Mouse (Mus musculus) cortical plate, adult 2 months (tissue): ENCODE results near the gene Sec63.

ENCODE experiments used
- CTCF ChIP-seq: fragments of 200-500 bp; IDR thresholded peaks from 2 replicates; pipeline ENCODE4 v1.5.1; 2011; ENCODE audit warnings: mild to moderate bottlenecking, control low read depth, low read length; ENCODE audit not compliant: insufficient read depth; ENCODE audit errors: extremely low read depth
- POLR2A ChIP-seq: fragments of 200-500 bp; IDR thresholded peaks from 2 replicates; pipeline ENCODE4 v1.6.1; 2011; ENCODE audit warnings: mild to moderate bottlenecking, low read length, control low read depth; ENCODE audit not compliant: insufficient read depth; ENCODE audit errors: extremely low read depth

DNA sequence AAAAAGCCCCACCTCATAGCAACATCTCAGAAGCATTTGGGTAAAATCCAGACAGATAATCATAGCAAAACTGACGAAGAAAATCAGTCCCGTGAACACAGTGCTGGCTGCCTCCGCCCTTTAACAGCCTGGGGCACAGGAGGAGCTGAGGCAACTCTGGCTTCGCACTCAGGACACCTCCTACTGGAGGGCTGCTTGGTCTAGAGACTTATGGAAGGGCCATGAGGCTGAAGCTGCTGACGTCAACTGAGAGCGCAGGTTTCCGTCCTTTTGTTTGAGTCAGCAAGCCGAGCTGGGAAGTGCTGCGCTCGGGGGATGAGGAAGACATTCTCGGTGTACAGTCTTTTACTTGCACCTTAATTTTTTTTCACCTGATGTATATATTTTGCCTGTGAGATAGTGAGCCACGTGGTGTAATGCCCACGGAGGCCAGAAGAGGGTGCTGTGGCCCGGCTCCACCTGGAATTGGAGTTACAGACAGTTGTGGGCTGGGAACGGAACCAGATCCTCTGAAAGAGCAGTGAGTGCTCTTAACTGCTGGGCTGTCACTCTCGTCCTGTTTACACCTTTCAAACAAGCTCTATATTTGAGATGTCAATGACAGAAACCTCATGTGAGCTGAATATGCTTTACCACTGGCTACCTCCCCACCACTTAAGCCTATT is 80.4 kb downstream of the Sec63 start:
- peak; percentile 38; the same call in 1 of the 2 replicates for TF ChIP-seq CTCF
- TF ChIP-seq POLR2A, result no peak
